Mouse (Mus musculus): ENCODE measurements around the gene Gstt2. TPM values are rescaled to one million over a fixed set of nuclear protein-coding genes. Genes with fewer than 3 reads are reported as not detected.

Gene Gstt2
- polyA plus RNA-seq, 1 experiment from 2014 or later: 33.9 TPM

- H3K4me3 ChIP-seq: no peak overlapping the region
- no peak overlapping the region for H3K9ac ChIP-seq
- no peaks in the 10 kb centered on the region for H3K4me1 ChIP-seq
- H3K4me2 ChIP-seq: no peak overlapping the region
- peaks cover 23% of the 10 kb centered on the region; the same call in 1 of the 2 replicates for H3K27me3 ChIP-seq (replicated peaks)
- H3K9me3 ChIP-seq (replicated peaks): no peaks in the 10 kb centered on the region
- ATAC-seq: no peak
- H3K36me3 ChIP-seq: no peaks in the 10 kb centered on the region
- 40% methylated on average over 2 of the region's 2 CpGs for WGBS (ENCODE audit: insufficient replicate concordance)
- no peak overlapping the region for H3K27ac ChIP-seq
Observed at GRCm38 (mm10) chr10:75804217-75804616, 33.0 kb downstream of the Gstt2 start.

DNA sequence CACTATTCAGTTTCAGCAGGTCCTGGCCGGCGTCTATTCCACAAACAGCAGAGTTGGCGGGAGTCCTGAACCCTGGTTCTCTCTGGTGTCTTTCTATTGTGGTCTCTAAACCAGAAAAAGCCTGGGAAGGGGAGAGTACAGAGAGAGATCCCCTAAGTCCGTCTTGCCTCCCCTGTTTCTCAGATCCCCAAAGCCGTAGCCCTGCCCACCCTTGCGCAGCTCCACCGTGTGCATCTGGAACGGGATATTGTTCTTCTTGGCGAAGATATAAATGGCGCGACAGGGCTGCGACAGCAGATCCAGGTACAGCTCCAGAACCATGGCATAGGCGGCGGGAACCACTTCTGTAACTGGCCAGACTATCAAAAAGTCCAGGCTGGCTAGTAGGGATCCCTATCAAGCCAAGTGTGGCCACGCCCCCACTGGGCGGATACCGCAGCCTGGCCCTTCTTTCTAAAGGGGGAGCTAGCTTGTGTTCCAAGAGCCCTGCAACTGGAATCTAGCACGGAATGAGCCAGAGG, 39.0 kb downstream of the Gstt2 start, which contains the start of gene Gstt1:
Gene Gstt1 (minus strand): TSS at position 409 of the 521 bp plus-strand sequence.
- peak within 1 kb of the TSS; percentile 64 for H3K9ac ChIP-seq
- peak within 1 kb of the TSS; percentile 63 for H3K4me3 ChIP-seq
- peak; percentile 69; the same call in 1 of the 2 replicates for ATAC-seq
- no peaks in the 10 kb centered on the region for H3K36me3 ChIP-seq
- peaks cover 45% of the 10 kb centered on the region; the same call in 1 of the 2 replicates for H3K27me3 ChIP-seq (replicated peaks)
- 3% methylated on average over 18 of the region's 18 CpGs for WGBS (ENCODE audit: insufficient replicate concordance)
- no peak within 1 kb of the TSS for H3K27ac ChIP-seq
- peak within 1 kb of the TSS; percentile 83 for H3K4me2 ChIP-seq
- H3K4me1 ChIP-seq: peaks cover 33% of the 10 kb centered on the region
- no peaks in the 10 kb centered on the region for H3K9me3 ChIP-seq (replicated peaks)

DNA sequence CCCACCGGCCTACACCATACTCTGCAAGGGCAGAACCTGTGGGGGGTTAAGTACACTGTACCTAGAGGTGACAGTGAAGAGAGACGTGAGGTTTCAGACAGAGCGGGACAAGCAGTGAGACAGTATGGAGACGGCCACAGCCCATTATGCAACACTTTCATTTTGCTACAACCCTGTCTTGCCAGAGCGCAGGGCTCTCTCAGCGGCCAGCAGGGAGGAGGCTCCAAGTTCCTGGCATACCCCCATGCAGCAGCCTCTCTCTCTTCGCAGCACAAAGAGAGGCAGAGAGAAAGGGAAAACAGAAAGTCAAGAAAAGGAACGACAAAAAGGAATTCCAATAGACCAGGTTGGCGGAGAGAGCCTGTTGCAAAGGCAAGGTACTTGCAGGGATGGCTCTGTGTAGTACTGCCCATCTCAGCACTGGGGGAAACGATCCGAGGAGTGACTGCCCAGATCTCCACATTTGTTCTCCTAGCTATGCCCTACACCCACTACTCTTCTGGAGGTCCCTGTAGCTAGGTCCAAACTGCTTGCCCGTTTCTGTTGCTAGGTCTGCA, 39.5 kb downstream of the Gstt2 start:
- H3K9ac ChIP-seq: peak overlapping the region; percentile 64
- ATAC-seq: peak; percentile 47
- H3K4me1 ChIP-seq: peaks cover 33% of the 10 kb centered on the region
- H3K27me3 ChIP-seq (replicated peaks): peaks cover 45% of the 10 kb centered on the region
- peak overlapping the region; percentile 83 for H3K4me2 ChIP-seq
- no peaks in the 10 kb centered on the region for H3K9me3 ChIP-seq (replicated peaks)
- 2% methylated on average over 12 of the region's 12 CpGs for WGBS (ENCODE audit: insufficient replicate concordance)
- H3K4me3 ChIP-seq: peak overlapping the region; percentile 63
- H3K36me3 ChIP-seq: no peaks in the 10 kb centered on the region
- no peak overlapping the region for H3K27ac ChIP-seq

DNA sequence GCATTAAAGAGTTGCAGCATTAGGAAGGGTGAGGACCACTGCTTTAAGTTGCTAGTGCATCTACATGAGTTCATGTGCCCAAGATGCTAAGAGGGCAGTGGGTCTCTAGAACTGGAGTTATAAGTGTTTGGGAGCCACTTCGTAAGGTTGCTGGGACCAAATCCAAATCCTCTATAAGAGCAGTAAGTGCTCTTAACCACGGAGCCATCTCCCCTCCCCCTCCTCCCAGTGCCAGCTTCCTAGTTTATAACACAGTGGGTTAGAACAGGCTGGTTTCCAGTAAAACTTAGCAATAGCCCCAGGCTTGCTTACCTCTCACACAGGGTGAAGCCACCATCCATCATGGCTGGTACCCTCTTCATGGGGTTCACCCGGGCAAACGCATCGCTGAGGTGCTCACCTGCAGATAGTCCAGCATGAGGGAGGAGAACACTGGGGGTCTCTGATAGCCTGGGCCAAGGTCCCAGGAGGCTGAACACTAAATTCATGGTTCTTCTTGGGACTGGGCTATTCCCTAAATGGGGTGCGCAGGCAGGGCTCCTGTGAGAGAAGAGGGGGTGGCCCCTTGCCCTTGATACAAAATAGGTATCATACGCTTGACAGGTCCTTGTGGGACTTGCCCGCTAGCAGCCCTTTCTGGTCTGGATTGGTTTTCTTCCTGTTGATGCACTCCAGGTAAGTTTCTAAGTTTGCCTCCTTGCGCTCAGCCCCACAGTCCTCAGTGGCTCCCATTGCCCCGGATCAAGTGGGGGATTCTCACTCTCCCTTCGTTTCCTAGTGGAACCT, 40.3 kb downstream of the Gstt2 start:
- Histone ChIP-seq H3K9ac (peak overlapping the region; percentile 64), H3K27ac (no peak overlapping the region), H3K4me2 (peak overlapping the region; percentile 83), H3K27me3 (replicated peaks) (peaks cover 45% of the 10 kb centered on the region), H3K9me3 (replicated peaks) (no peaks in the 10 kb centered on the region), H3K4me3 (peak overlapping the region; percentile 63), H3K4me1 (peaks cover 33% of the 10 kb centered on the region), H3K36me3 (no peaks in the 10 kb centered on the region)
- WGBS (ENCODE audit: insufficient replicate concordance): 35% methylated on average over 11 of the region's 11 CpGs
- 0 out of 2 replicates have a peak, but pooled peaks have one; percentile 4 for ATAC-seq

DNA sequence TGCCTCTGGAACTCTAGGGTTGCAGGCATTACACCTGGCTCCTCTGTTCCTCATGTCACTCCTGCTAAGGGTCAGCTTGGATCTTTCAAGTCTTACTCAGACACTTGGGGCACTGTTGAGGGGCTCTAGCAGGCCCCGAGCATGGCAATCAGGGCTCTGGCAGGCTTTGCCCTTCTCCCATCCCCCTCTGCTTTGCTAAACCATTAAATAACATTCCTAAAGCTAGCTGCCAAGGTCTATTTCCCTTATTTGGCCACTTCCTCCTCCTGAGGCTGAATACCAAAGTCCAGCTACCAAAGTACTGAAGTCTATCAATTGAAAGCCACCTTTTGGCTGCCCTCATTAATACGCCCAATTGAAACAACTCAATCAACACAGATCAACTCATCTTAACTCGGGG, 42.3 kb downstream of the Gstt2 start:
- no peak for ATAC-seq
- 21% methylated on average over 3 of the region's 3 CpGs for WGBS (ENCODE audit: insufficient replicate concordance)
- H3K27me3 ChIP-seq (replicated peaks): peaks cover 28% of the 10 kb centered on the region
- no peak overlapping the region for H3K9ac ChIP-seq
- H3K27ac ChIP-seq: peak overlapping the region; percentile 22; the same call in 1 of the 2 replicates
- no peak overlapping the region for H3K4me3 ChIP-seq
- H3K36me3 ChIP-seq: no peaks in the 10 kb centered on the region
- no peaks in the 10 kb centered on the region for H3K9me3 ChIP-seq (replicated peaks)
- peaks cover 37% of the 10 kb centered on the region for H3K4me1 ChIP-seq
- peak overlapping the region; percentile 28 for H3K4me2 ChIP-seq

- H3K27ac ChIP-seq: no peak overlapping the region
Observed at GRCm38 (mm10) chr10:75790773-75791172, 46.5 kb downstream of the Gstt2 start.

GRCm38 (mm10) chr10:75789841-75790240, 47.4 kb downstream of the Gstt2 start:
- WGBS (ENCODE audit: insufficient replicate concordance): 65% methylated on average over 5 of the region's 5 CpGs
- Histone ChIP-seq H3K9me3 (replicated peaks) (no peaks in the 10 kb centered on the region), H3K9ac (no peak overlapping the region), H3K4me3 (no peak overlapping the region), H3K4me1 (peaks cover 9% of the 10 kb centered on the region; the same call in 1 of the 2 replicates), H3K36me3 (no peaks in the 10 kb centered on the region), H3K4me2 (no peak overlapping the region), H3K27ac (peak overlapping the region; percentile 68; the same call in 1 of the 2 replicates), H3K27me3 (replicated peaks) (peaks cover 4% of the 10 kb centered on the region)
- peak; percentile 85 for ATAC-seq

More at GRCm38 (mm10) chr10:75790773-75791172, 46.5 kb downstream of the Gstt2 start:
- ATAC-seq: no peak
- H3K4me2 ChIP-seq: no peak overlapping the region
- H3K9me3 ChIP-seq (replicated peaks): no peaks in the 10 kb centered on the region
- 16% methylated on average over 7 of the region's 7 CpGs for WGBS (ENCODE audit: insufficient replicate concordance)
- peaks cover 13% of the 10 kb centered on the region; the same call in 1 of the 2 replicates for H3K4me1 ChIP-seq
- peaks cover 6% of the 10 kb centered on the region; the same call in 1 of the 2 replicates for H3K27me3 ChIP-seq (replicated peaks)
- H3K36me3 ChIP-seq: no peaks in the 10 kb centered on the region
- no peak overlapping the region for H3K4me3 ChIP-seq
- no peak overlapping the region for H3K9ac ChIP-seq

DNA sequence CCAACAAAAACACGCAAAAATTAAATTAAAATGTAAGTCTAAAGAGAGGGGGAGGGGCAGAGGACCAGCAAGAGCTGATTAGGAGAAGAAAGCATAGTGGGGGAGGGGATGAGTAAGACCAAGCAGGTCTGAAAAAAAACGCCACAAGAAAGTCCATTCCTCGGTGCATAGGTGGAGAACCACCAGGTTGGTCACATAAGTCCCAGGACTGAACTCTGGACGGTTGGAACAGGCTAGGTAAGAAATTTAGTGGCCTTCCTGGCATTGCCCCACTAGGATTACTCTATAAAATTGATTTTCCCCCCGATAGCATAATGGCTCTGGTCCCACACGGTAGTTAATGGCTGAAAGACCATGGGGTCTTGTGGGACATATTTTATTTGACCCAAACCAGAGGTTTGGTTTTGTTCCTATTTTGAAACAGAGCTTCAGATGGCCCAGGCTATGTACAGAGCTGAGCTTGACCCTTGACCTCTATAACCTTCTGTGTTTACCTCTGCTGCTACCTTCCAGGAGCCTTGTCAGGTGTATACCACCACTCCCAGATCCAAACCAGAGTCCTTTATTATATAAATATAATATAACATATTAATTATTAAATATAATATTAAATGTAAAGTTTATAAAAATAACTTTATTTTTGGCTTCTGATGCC, 48.0 kb downstream of the Gstt2 start:
- Histone ChIP-seq H3K27me3 (replicated peaks) (peaks cover 10% of the 10 kb centered on the region), H3K9ac (no peak overlapping the region), H3K36me3 (no peaks in the 10 kb centered on the region), H3K9me3 (replicated peaks) (no peaks in the 10 kb centered on the region), H3K27ac (no peak overlapping the region), H3K4me1 (0 out of 2 replicates have a peak, but pooled peaks cover 5% of the 10 kb centered on the region), H3K4me2 (no peak overlapping the region), H3K4me3 (no peak overlapping the region)
- ATAC-seq: peak; percentile 50; the same call in 1 of the 2 replicates
- WGBS (ENCODE audit: insufficient replicate concordance): 55% methylated on average over 6 of the region's 6 CpGs

GRCm38 (mm10) chr10:75788277-75788676, 48.9 kb downstream of the Gstt2 start:
- Histone ChIP-seq H3K4me3 (no peak overlapping the region), H3K9me3 (replicated peaks) (no peaks in the 10 kb centered on the region), H3K4me1 (0 out of 2 replicates have a peak, but pooled peaks cover 5% of the 10 kb centered on the region), H3K9ac (no peak overlapping the region), H3K4me2 (no peak overlapping the region), H3K27ac (no peak overlapping the region), H3K27me3 (replicated peaks) (peaks cover 20% of the 10 kb centered on the region), H3K36me3 (no peaks in the 10 kb centered on the region)
- no peak for ATAC-seq
- 82% methylated on average over 8 of the region's 8 CpGs for WGBS (ENCODE audit: insufficient replicate concordance)

DNA sequence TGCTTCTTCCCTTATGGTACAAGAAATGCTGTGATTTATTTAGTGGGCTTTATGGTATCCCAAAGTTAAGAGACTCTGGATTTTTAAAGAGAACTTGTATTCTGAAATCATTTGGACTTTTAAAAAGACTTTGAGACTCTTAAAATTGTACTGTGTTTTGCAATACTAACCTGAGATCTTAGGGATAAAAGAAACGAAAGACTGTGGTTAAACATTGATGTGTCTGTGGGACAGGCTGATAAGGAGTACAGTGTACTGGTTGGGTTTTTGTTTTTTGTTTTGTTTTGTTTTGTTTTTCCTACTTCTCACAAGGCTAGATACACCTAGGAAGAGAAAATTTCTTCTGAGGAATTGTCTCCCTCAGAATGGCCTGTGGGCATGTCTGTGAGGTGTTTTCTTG, 51.8 kb downstream of the Gstt2 start:
- H3K4me1 ChIP-seq: 0 out of 2 replicates have a peak, but pooled peaks cover 3% of the 10 kb centered on the region
- peaks cover 46% of the 10 kb centered on the region for H3K27me3 ChIP-seq (replicated peaks)
- no peaks in the 10 kb centered on the region for H3K9me3 ChIP-seq (replicated peaks)
- H3K4me2 ChIP-seq: no peak overlapping the region
- ATAC-seq: no peak
- H3K36me3 ChIP-seq: no peaks in the 10 kb centered on the region
- no peak overlapping the region for H3K27ac ChIP-seq
- 26% methylated on average over 1 of the region's 1 CpGs for WGBS (ENCODE audit: insufficient replicate concordance)
- H3K4me3 ChIP-seq: no peak overlapping the region
- no peak overlapping the region for H3K9ac ChIP-seq
